Mouse (Mus musculus) MEL (cell line): ENCODE results near the gene Dus2. TPM values are rescaled to one million over a fixed set of nuclear protein-coding genes. Genes with fewer than 3 reads are reported as not detected.

Experiments used
- DNase-seq: peaks from one replicate; pipeline ENCODE4 v3.0.0; 2011; ENCODE audit warnings: low read depth, low spot score
- H3K27ac ChIP-seq: 2 replicates; pipeline ENCODE4 v1.5.1; 2012; ENCODE audit warnings: low read depth, mild to moderate bottlenecking, control low read depth, low read length, moderate library complexity; ENCODE audit not compliant: control insufficient read depth
- H3K27me3 ChIP-seq, 2 experiments: fragments of 150-350 bp in 1 of 2; sonication (generic) in 1 of 2; 2 replicates each; pipeline ENCODE4 v1.6.1; 2012; ENCODE audit warnings: low read length in 2 of 2, mild to moderate bottlenecking in 2 of 2, improper control_type of control experiment in 1 of 2, moderate library complexity in 1 of 2; ENCODE audit not compliant: insufficient read depth in 2 of 2, control insufficient read depth in 1 of 2
- H3K36me3 ChIP-seq, 2 experiments: 2 replicates each; pipeline ENCODE4 v1.6.1; 2012 to 2014; ENCODE audit warnings: low read length in 2 of 2, improper control_type of control experiment in 1 of 2, inconsistent platforms in 1 of 2, mild to moderate bottlenecking in 1 of 2; ENCODE audit not compliant: insufficient read depth in 2 of 2, control insufficient read depth in 1 of 2
- H3K4me1 ChIP-seq, 2 experiments: fragments of 150-350 bp in 1 of 2; sonication (generic) in 1 of 2; 2 replicates each; pipeline ENCODE4 v1.6.1; 2012; ENCODE audit warnings: low read length in 2 of 2, improper control_type of control experiment in 1 of 2, mild to moderate bottlenecking in 1 of 2; ENCODE audit not compliant: insufficient read depth in 2 of 2, control insufficient read depth in 1 of 2
- H3K4me3 ChIP-seq, 2 experiments: fragments of 150-350 bp in 1 of 2; sonication (generic) in 1 of 2; 2 replicates each; pipeline ENCODE4 v1.5.1; 2012; ENCODE audit warnings: low read depth in 2 of 2, low read length in 2 of 2, mild to moderate bottlenecking in 2 of 2, moderate library complexity in 2 of 2, control low read depth in 1 of 2, improper control_type of control experiment in 1 of 2; ENCODE audit not compliant: control insufficient read depth in 1 of 2, insufficient read depth in 1 of 2
- H3K79me2 ChIP-seq: 2 replicates; pipeline ENCODE4 v1.6.1; 2012; ENCODE audit warnings: mild to moderate bottlenecking, low read length, moderate library complexity; ENCODE audit not compliant: control insufficient read depth, poor library complexity, insufficient read depth
- H3K9ac ChIP-seq: 2 replicates; pipeline ENCODE4 v1.6.1; 2012; ENCODE audit warnings: low read depth, mild to moderate bottlenecking, control low read depth, low read length, moderate library complexity; ENCODE audit not compliant: control insufficient read depth, poor library complexity, severe bottlenecking
- H3K9me3 ChIP-seq: fragments of 150-350 bp; sonication (generic); replicated peaks from 2 replicates; pipeline ENCODE4 v1.6.1; 2012; ENCODE audit warnings: mild to moderate bottlenecking, low read length, improper control_type of control experiment, moderate library complexity; ENCODE audit not compliant: insufficient read depth
- BHLHE40 ChIP-seq: IDR thresholded peaks from 2 replicates; pipeline ENCODE4 v1.6.1; 2012; ENCODE audit warnings: low read depth, mild to moderate bottlenecking, inconsistent platforms, low read length, improper control_type of control experiment, borderline replicate concordance
- CHD2 ChIP-seq: IDR thresholded peaks from 2 replicates; pipeline ENCODE4 v1.6.1; 2011; ENCODE audit warnings: low read length, improper control_type of control experiment
- CTCF ChIP-seq, 3 experiments: IDR thresholded peaks in 2 of 3; conservative IDR thresholded peaks in 1 of 3; 2 replicates each; pipeline ENCODE4 v1.5.1; 2011 to 2012; ENCODE audit warnings: low read length in 3 of 3, low read depth in 2 of 3, mild to moderate bottlenecking in 2 of 3, improper control_type of control experiment in 1 of 3, inconsistent platforms in 1 of 3, mixed read lengths in 1 of 3, moderate library complexity in 1 of 3; ENCODE audit not compliant: control insufficient read depth in 1 of 3, insufficient read depth in 1 of 3, poor library complexity in 1 of 3, severe bottlenecking in 1 of 3
- E2F4 ChIP-seq: IDR thresholded peaks from 2 replicates; pipeline ENCODE4 v1.6.1; 2011; ENCODE audit warnings: low read depth, low read length, improper control_type of control experiment, borderline replicate concordance
- ELF1 ChIP-seq: IDR thresholded peaks from 2 replicates; pipeline ENCODE4 v1.6.1; 2014; ENCODE audit warnings: low read depth, mild to moderate bottlenecking, inconsistent platforms, low read length, improper control_type of control experiment, moderate library complexity
- EP300 ChIP-seq, 2 experiments: IDR thresholded peaks; 2 replicates each; pipeline ENCODE4 v1.6.1; 2011; ENCODE audit warnings: improper control_type of control experiment in 2 of 2, low read length in 2 of 2, low read depth in 1 of 2, mild to moderate bottlenecking in 1 of 2
- ETS1 ChIP-seq: IDR thresholded peaks from 2 replicates; pipeline ENCODE4 v1.6.1; 2012; ENCODE audit warnings: low read depth, mild to moderate bottlenecking, inconsistent platforms, low read length, improper control_type of control experiment, moderate library complexity
- GATA1 ChIP-seq: IDR thresholded peaks from 2 replicates; pipeline ENCODE4 v1.6.1; 2011; ENCODE audit warnings: low read depth, low read length, improper control_type of control experiment
- MAFK ChIP-seq: IDR thresholded peaks from 2 replicates; pipeline ENCODE4 v1.6.1; 2011; ENCODE audit warnings: low read depth, mild to moderate bottlenecking, low read length, improper control_type of control experiment, borderline replicate concordance
- MAX ChIP-seq: IDR thresholded peaks from 2 replicates; pipeline ENCODE4 v1.6.1; 2011; ENCODE audit warnings: low read length, improper control_type of control experiment
- MEF2A ChIP-seq: IDR thresholded peaks from 2 replicates; pipeline ENCODE4 v1.6.1; 2014; ENCODE audit warnings: low read depth, mild to moderate bottlenecking, inconsistent platforms, low read length, improper control_type of control experiment; ENCODE audit not compliant: poor library complexity, insufficient replicate concordance, severe bottlenecking; ENCODE audit errors: extremely low read depth
- MXI1 ChIP-seq: IDR thresholded peaks from 2 replicates; pipeline ENCODE4 v1.6.1; 2011; ENCODE audit warnings: mild to moderate bottlenecking, low read depth, low read length, improper control_type of control experiment
- MYB ChIP-seq: IDR thresholded peaks from 2 replicates; pipeline ENCODE4 v1.6.1; 2011; ENCODE audit warnings: mild to moderate bottlenecking, low read depth, low read length, improper control_type of control experiment
- NRF1 ChIP-seq: IDR thresholded peaks from 2 replicates; pipeline ENCODE4 v1.6.1; 2014; ENCODE audit warnings: low read depth, mild to moderate bottlenecking, inconsistent platforms, low read length, improper control_type of control experiment, moderate library complexity; ENCODE audit not compliant: poor library complexity, insufficient read depth, severe bottlenecking
- POLR2AphosphoS2 ChIP-seq: IDR thresholded peaks from 2 replicates; pipeline ENCODE4 v1.6.1; 2011; ENCODE audit warnings: low read length, improper control_type of control experiment
- RAD21 ChIP-seq: IDR thresholded peaks from 2 replicates; pipeline ENCODE4 v1.6.1; 2011; ENCODE audit warnings: mild to moderate bottlenecking, low read depth, low read length, improper control_type of control experiment
- SIN3A ChIP-seq: IDR thresholded peaks from 2 replicates; pipeline ENCODE4 v1.6.1; 2012; ENCODE audit warnings: low read length, improper control_type of control experiment, inconsistent platforms
- SMC3 ChIP-seq: IDR thresholded peaks from 2 replicates; pipeline ENCODE4 v1.6.1; 2011; ENCODE audit warnings: low read depth, low read length, improper control_type of control experiment
- TAL1 ChIP-seq: IDR thresholded peaks from 2 replicates; pipeline ENCODE4 v1.6.1; 2012; ENCODE audit warnings: mild to moderate bottlenecking, inconsistent platforms, low read length, moderate library complexity, mixed read lengths
- TCF12 ChIP-seq: IDR thresholded peaks from 2 replicates; pipeline ENCODE4 v1.6.1; 2014; ENCODE audit warnings: low read depth, mild to moderate bottlenecking, inconsistent platforms, low read length, improper control_type of control experiment, moderate library complexity
- UBTF ChIP-seq: IDR thresholded peaks from 2 replicates; pipeline ENCODE4 v1.6.1; 2012; ENCODE audit warnings: low read depth, mild to moderate bottlenecking, inconsistent platforms, low read length, improper control_type of control experiment, moderate library complexity, borderline replicate concordance; ENCODE audit not compliant: insufficient read depth
- USF2 ChIP-seq, 2 experiments: IDR thresholded peaks; 2 replicates each; pipeline ENCODE4 v1.6.1; 2011 to 2012; ENCODE audit warnings: improper control_type of control experiment in 2 of 2, low read length in 2 of 2, borderline replicate concordance in 1 of 2, inconsistent platforms in 1 of 2, low read depth in 1 of 2, mild to moderate bottlenecking in 1 of 2; ENCODE audit not compliant: insufficient read depth in 1 of 2
- ZC3H11A ChIP-seq: IDR thresholded peaks from 2 replicates; pipeline ENCODE4 v1.6.1; 2012; ENCODE audit warnings: low read depth, mild to moderate bottlenecking, inconsistent platforms, low read length, improper control_type of control experiment
- ZKSCAN1 ChIP-seq: IDR thresholded peaks from 2 replicates; pipeline ENCODE4 v1.6.1; 2012; ENCODE audit warnings: low read depth, mild to moderate bottlenecking, inconsistent platforms, low read length, improper control_type of control experiment, moderate library complexity
- ZMIZ1 ChIP-seq: IDR thresholded peaks from 2 replicates; pipeline ENCODE4 v1.6.1; 2012; ENCODE audit warnings: low read depth, mild to moderate bottlenecking, inconsistent platforms, low read length, improper control_type of control experiment, moderate library complexity
- polyA plus RNA-seq, 2 experiments: library from polyadenylated mRNA; stranded (reverse) in 1 of 2; unstranded in 1 of 2; fragments of >175 nt in 1 of 2; fragments of >200 nt in 1 of 2; gene quantifications; 2 replicates each; pipeline versions ENCODE4 v1.2.1 to v1.2.4; 2012; ENCODE audit warnings: low replicate concordance in 2 of 2, low read depth in 1 of 2; ENCODE audit not compliant: insufficient read length in 2 of 2, insufficient read depth in 1 of 2, missing spikeins in 1 of 2
- total RNA-seq: library from RNA; depleted of rRNA; stranded (reverse); fragments of 300-350 nt; gene quantifications from 2 replicates; pipeline ENCODE4 v1.2.3, GENCODE M21; 2012

Dus2 gene
- total and polyA plus RNA-seq, 3 experiments: 9.2 to 11.9 TPM; not detected in 1

DNA sequence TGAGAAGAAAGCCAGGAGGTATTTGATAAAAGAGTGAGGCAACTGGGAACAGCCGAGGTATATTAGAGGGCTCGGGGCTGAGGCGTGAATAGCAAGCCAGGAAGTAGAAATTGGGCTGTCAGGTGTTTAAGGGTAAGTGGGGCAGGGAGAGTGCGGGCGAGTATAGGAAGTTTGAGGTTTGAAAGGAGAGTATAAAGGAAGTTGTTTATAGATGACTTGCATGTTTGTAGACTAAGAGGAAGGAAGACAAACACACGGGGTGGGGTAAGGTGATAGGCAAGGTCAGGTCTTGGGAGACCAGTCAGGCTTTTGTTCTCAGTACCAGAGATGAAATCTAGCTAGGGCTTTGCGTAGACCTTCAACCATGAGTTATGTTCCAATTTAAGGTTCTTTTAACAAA is 26.0 kb downstream of the Dus2 start (continued):
- no peak for TF ChIP-seq USF2 (IDR thresholded peaks at IDR 0.05; ENCODE audit: borderline replicate concordance in 1 of 2, insufficient read depth in 1 of 2, low read depth in 1 of 2, low read length in 2 of 2)
- TF ChIP-seq ETS1: peak; percentile 67
- no peak for TF ChIP-seq ZMIZ1
- TF ChIP-seq CTCF (IDR thresholded peaks at IDR 0.05 in 2 of 3, conservative IDR thresholded peaks at IDR 0.05 in 1 of 3; ENCODE audit: control insufficient read depth in 1 of 3, insufficient read depth in 1 of 3, low read depth in 2 of 3, low read length in 3 of 3, poor library complexity in 1 of 3, severe bottlenecking in 1 of 3): no peak
- peak; percentile 46; the same call in 1 of the 2 replicates for TF ChIP-seq MAX
- no peak for TF ChIP-seq CHD2
- peak; percentile 30; the same call in 1 of the 2 replicates for TF ChIP-seq TAL1

- H3K36me3 ChIP-seq: peaks cover 0 to 26% of the 10 kb centered on the region in 2 experiments; a peak in 3 of 4 replicates
- DNase-seq: peak; percentile 40
- TF ChIP-seq CTCF (IDR thresholded peaks at IDR 0.05 in 2 of 3, conservative IDR thresholded peaks at IDR 0.05 in 1 of 3; ENCODE audit: control insufficient read depth in 1 of 3, insufficient read depth in 1 of 3, low read depth in 2 of 3, low read length in 3 of 3, poor library complexity in 1 of 3, severe bottlenecking in 1 of 3): no peak
- no peak for TF ChIP-seq UBTF
- TF ChIP-seq MYB: no peak
- peak; percentile 44; the same call in 1 of the 2 replicates for TF ChIP-seq SIN3A
- TF ChIP-seq EP300 (IDR thresholded peaks at IDR 0.05; ENCODE audit: low read depth in 1 of 2, low read length in 2 of 2): 0 out of 4 replicates have a peak, but pooled peaks of 1 of the 2 experiments have one; percentile 15
- no peak for TF ChIP-seq ELF1
- TF ChIP-seq CHD2: no peak
- TF ChIP-seq GATA1: peak; percentile 47; the same call in 1 of the 2 replicates
- TF ChIP-seq ETS1: 0 out of 2 replicates have a peak, but pooled peaks have one; percentile 6
Measured at GRCm38 (mm10) chr8:106018039-106018438, 26.9 kb downstream of the Dus2 start.

DNA sequence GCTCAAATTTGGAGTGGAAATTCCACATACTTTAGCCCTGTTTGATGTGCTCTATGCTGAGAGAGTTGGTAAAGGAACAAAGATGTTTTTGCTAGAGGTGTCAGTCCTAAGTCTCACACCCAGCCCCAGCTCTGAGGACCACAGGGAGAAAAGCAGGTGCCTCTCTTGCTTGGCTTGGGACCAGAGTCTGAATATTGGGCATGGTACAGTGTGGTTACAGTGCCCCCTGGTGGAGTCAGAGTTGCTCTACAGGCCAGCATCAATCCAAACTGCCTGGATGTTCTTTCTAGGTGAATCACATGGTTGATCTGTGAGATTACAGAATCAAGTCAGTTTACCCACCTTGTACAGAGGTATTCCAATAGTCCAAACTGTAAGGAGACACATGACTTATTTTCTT is 31.3 kb downstream of the Dus2 start:
- peak; percentile 81 for DNase-seq
- no peak overlapping the region for H3K27ac ChIP-seq
- TF ChIP-seq CTCF (IDR thresholded peaks at IDR 0.05 in 2 of 3, conservative IDR thresholded peaks at IDR 0.05 in 1 of 3; ENCODE audit: control insufficient read depth in 1 of 3, insufficient read depth in 1 of 3, low read depth in 2 of 3, low read length in 3 of 3, poor library complexity in 1 of 3, severe bottlenecking in 1 of 3): peak; percentile 92 to 96 (median 93)
- no peak for TF ChIP-seq POLR2AphosphoS2
- TF ChIP-seq RAD21: peak; percentile 97
- peak; percentile 96 for TF ChIP-seq SMC3
- no peak for TF ChIP-seq USF2 (IDR thresholded peaks at IDR 0.05; ENCODE audit: borderline replicate concordance in 1 of 2, insufficient read depth in 1 of 2, low read depth in 1 of 2, low read length in 2 of 2)
- TF ChIP-seq MEF2A: no peak
- no peak for TF ChIP-seq ZKSCAN1
- no peak for TF ChIP-seq ELF1
- TF ChIP-seq GATA1: peak; percentile 26; the same call in 1 of the 2 replicates
- TF ChIP-seq MAFK: no peak
- no peak for TF ChIP-seq MXI1
- no peak for TF ChIP-seq BHLHE40
- no peak for TF ChIP-seq EP300 (IDR thresholded peaks at IDR 0.05; ENCODE audit: low read depth in 1 of 2, low read length in 2 of 2)
- TF ChIP-seq ZC3H11A: peak; percentile 93
- TF ChIP-seq TCF12: no peak
- no peak for TF ChIP-seq NRF1
- no peak for TF ChIP-seq E2F4
- TF ChIP-seq ZMIZ1: no peak
- no peak for TF ChIP-seq SIN3A

More at GRCm38 (mm10) chr8:106018039-106018438, 26.9 kb downstream of the Dus2 start:
- Histone ChIP-seq H3K9me3 (no peaks in the 10 kb centered on the region), H3K4me1 (peaks cover 15 to 19% of the 10 kb centered on the region in 2 experiments), H3K9ac (no peak overlapping the region), H3K27me3 (no peaks in the 10 kb centered on the region), H3K4me3 (no peak overlapping the region), H3K79me2 (no peaks in the 10 kb centered on the region), H3K27ac (peak overlapping the region; percentile 58)

More for the DNA sequence above, 31.3 kb downstream of the Dus2 start:
- H3K4me3 ChIP-seq: no peak overlapping the region
- H3K36me3 ChIP-seq: peaks cover 0 to 10% of the 10 kb centered on the region in 2 experiments; a peak in 2 of 4 replicates
- H3K79me2 ChIP-seq: no peaks in the 10 kb centered on the region
- no peaks in the 10 kb centered on the region for H3K9me3 ChIP-seq
- H3K9ac ChIP-seq: no peak overlapping the region
- H3K4me1 ChIP-seq: peaks cover 5 to 6% of the 10 kb centered on the region in 2 experiments; a peak in 3 of 4 replicates
- no peaks in the 10 kb centered on the region for H3K27me3 ChIP-seq
